Mouse (Mus musculus) kidney, postnatal 36 days (tissue): Measurements from ENCODE around the gene Ccdc36.

Experiments used
- DNase-seq, 2 experiments: peaks; one replicate each; pipeline ENCODE4 v3.0.0; 2021 to 2022; ENCODE audit warnings: mixed read lengths in 2 of 2

The Ccdc36 gene

DNA sequence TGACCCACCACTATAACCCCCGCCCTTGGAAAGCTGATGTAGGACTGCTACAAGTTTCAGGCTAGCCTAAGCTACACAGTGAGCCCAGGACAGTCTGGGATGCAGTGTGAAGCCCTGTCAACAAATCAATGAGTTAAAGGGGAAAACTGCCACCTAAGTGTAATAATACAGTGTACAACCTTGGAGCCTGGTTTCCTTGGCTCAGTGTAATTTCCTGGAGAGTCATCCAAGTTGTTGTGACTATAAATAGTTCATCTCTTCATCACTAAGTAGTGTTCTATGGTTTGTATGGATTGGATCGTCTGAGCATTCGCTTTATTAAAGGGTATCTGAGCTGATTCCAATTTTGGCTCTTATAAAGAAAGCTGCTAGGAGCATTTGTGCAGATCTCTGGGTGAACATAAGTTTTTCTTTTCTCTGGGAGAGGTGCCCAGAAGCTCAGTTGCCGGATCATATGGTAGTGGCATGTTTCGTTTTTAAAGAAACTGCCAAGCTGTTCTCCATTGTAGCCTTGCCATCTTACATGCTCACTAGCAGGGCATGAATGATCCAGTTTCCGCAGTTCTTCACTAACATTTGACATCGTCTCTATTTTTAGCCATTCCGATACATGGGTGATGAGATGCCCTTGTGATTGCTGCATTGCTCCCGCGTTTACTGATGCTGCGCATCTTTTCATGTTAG lies 13.1 kb upstream of the Ccdc36 start:
- DNase-seq, result no peak

GRCm38 (mm10) chr9:108440485-108440884 lies 12.2 kb upstream of the Ccdc36 start:
- DNase-seq, result no peak

GRCm38 (mm10) chr9:108439176-108439575 lies 10.9 kb upstream of the Ccdc36 start:
- DNase-seq, result no peak

DNA sequence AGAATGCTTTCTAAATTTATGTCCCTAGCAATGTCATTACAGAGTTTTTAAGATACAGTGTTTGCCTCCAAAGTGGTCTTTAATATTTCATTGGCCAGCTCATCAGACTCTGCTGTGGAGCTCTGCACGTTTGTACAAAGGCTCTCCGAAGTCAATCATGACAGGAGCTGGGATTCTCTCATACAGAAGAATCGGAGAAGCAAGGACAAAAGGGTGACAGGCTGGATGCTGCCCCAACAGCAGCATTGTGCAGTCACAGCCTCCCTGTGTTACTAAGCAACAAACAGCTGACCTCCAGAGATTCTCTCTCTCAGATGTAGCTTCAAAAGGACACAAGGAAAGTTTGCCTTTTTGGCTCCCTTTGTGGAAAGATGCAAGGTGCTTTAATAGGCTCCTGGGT lies 7.9 kb upstream of the Ccdc36 start, which contains the start of gene BC048562:
BC048562 (plus strand) TSS at position 301 of the 400 bp plus-strand sequence.
- DNase-seq, result no peak

GRCm38 (mm10) chr9:108431431-108432067 lies 3.3 kb upstream of the Ccdc36 start:
- peak in 1 of 2 experiments; percentile 31 for DNase-seq

DNA sequence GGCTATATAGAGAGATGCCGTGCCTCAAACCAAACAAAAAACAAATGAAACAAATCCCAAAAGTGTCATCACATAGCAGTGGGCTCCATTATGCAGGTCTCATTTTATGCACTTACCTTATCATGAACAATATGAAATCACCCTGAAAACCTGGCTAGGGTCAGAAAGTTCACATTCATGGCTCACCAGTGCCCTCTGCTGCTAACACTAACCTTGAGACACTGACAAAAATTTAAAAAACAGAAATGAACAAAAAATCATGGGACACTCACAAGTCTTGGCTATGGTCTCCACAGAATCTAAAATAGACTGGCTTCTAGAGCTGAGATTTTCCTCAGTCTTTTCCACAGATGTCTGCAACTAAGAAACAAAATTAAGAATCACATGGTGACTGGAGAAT lies 16.1 kb downstream of the Ccdc36 start:
- DNase-seq, result peak; percentile 42 to 76

DNA sequence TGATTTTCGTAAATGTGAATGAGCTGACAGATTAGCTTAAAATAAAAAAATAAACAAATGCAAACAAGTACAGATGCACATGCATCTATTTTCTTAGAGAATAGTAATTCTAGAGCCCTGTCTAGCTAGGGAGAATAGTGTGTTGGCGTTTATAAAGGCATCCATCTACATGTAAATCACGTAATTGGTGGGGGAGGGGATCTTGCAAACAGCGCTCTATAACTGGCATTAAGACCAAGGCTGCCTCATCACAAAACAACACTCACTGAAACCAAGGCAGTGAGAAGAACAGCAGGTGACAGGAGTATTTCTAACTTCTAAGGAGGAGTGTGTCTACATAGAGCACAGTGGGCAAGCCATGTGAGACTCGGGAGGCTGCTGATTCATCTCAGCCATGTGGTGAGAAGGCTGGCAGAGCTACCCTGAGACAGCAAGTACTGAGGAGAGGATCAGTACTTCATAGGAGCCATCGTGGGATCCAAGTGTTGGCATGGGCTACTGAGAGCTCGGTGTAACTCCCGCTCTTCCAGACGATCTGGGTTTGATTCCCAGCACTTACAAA lies 16.8 kb downstream of the Ccdc36 start:
- DNase-seq, result no peak

GRCm38 (mm10) chr9:108409535-108409934 lies 18.7 kb downstream of the Ccdc36 start:
- no peak for DNase-seq

DNA sequence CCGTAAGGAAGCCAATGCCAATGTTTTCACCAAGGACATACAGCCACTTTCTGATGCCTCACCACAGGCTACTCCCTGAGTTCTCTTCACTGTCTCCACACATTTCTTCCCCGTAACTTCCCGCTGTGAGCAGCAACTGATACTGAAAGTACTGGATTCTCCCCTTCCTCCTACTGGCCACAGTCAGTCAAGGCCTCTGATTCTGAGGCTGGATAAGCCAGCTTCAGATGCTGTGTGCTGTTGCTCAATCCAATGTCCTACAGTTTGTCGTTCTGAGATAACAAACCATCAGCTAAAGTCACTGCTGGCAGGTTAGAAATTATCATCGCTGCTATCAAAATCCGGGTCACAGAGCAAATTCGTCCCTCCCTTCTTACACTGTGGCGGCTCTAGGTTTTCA lies 23.8 kb downstream of the Ccdc36 start:
- no peak for DNase-seq

DNA sequence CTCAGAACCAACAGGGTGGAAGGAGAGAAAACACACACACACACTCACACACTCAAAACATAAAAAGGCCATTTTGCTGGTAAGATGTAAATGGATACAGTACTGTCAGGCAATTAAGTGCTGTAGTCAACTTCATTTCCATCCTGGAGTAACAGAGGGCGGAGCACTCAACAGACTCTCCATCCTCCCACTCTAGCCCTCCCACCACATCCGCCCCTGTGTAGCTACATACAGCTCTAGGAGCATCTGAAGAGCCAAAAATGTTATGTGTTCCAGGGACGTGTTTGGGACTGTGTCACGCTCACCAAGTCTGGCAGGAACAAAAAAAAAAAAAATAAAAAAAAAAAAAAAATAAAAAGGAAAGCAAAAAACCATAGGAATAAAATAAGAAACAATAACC lies 25.2 kb downstream of the Ccdc36 start:
- no peak for DNase-seq

- DNase-seq, result peak; percentile 71 to 72
Measured at GRCm38 (mm10) chr9:108401186-108401960, 26.9 kb downstream of the Ccdc36 start.

- no peak for DNase-seq
Measured at GRCm38 (mm10) chr9:108398324-108398723, 30.0 kb downstream of the Ccdc36 start.

- no peak for DNase-seq
Measured at GRCm38 (mm10) chr9:108395427-108395826, 32.9 kb downstream of the Ccdc36 start.

- peak; percentile 52 to 71 for DNase-seq
Measured at GRCm38 (mm10) chr9:108394191-108394590, 34.1 kb downstream of the Ccdc36 start.

DNA sequence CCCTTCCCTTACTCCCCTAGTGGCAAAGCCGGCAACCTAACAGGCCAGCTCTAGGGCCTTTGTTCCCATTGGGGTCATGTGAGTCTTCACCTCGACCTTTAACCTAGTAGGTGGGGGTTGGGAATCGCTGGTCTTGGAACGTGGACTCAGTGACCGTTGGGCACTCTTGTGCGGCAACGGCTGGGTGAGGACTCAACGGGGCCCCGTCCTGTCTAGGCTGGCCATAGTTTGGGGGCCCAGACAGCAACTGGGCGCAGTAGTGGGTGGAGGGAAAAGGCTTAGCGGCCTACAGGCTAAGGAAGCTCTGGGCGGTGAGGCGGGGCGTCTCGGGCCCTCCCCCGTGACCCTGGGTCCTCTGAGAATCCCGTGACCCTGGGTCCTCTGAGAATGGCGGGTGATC lies 35.6 kb downstream of the Ccdc36 start, which contains the start of gene 1700102P08Rik:
1700102P08Rik (plus strand) TSS at position 130 of the 400 bp plus-strand sequence.
- peak; percentile 82 to 83 for DNase-seq

DNA sequence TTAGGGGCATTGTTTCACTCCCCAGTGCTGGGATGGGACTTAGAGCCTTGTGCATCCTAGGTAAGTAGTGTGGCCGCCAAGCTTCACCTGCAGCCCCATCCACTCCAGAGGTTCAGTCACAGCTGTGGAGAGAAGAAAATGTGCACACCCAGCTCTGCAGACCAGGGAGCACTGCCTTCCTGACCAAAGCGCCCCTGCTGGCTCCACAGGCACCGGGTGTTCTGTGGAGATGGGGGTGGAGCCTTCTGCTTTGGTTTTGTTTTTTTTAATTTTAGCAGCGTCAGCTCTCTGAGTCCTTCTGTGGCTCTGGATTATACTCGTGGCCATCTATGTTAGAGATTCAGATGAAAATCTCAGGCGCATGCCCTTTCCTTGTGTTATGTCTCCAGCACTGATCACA lies 39.1 kb downstream of the Ccdc36 start:
- peak; percentile 53 to 70 for DNase-seq

DNA sequence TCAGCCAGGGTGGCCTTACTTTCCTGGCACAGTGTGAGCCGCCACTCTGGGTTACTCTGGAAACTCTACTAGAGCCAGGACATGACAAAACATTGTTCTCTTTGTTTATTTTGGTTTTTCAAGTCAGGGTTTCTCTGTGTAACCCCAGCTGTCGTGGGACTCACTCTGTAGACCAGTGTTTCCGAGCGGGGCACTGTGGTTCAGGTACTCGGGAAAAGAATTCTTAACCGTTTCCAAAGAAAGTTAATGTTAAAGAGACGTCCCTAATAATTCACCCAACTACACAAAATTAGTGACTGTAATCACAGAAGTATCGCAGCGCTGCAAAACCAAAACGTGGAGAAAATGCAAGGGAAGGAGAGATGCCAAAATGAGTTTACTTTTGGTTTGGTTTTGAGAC lies 39.7 kb downstream of the Ccdc36 start:
- DNase-seq, result peak; percentile 16 to 38

DNA sequence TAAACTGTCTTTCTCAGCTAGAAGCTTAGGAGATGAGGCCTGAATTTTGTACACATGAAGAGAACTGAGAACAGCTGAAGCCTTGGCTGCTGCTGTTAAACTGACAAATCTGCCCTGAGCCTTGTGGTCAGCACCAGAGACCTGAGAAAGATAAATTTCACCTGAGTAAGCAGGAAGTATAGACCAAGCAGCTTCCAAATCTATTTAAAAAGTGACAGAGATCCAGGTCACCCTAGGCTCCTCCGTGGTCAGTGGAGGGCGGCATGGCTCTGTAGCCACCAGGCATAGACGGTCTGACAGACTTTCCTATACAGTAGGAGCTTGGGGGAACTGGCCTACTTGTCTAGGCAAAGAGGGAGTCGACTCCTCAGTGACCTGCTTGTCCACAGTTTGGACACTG lies 41.5 kb downstream of the Ccdc36 start:
- no peak for DNase-seq

DNA sequence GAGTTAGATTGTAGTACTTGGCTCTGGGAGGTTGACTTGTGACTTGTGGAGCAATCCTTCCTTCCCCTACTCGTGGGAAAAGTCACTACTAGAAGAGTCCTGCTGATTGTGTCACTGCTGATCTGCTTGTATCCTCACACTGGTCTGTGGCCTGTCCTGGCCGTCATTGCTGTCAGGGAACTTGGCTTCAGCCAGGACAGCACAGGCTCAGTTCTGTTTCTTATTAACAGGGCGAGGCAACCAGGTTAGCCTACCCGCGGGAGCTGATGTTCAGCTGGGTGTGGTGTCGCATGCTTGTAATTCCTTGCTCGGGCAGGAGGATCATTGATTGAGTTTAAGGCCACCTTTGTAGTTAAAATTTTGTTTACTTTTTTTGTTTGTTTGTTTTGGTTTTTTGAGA lies 43.3 kb downstream of the Ccdc36 start:
- peak; percentile 66 to 73 for DNase-seq

GRCm38 (mm10) chr9:108381382-108381781 lies 46.9 kb downstream of the Ccdc36 start:
- DNase-seq, result no peak

DNA sequence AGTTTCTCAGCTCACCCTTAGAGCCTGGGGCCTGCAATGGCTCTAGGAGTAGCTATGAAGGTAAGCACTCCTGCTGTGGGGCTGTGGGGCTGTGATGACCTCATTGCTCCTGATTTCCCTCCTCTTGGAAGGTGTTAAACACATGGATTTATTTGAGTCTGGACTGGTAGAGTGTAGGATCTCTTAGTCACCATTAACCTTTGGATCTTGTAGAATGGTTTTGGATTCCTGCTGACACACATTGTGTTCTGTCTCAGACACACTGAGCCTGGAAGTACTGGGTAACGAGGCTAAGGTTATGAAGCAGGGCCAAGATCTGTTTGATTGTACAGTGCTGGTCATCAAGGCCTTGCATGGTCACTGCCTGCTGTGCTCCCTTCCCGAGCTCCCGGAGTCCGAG lies 49.0 kb downstream of the Ccdc36 start:
- DNase-seq, result no peak

GRCm38 (mm10) chr9:108378736-108379135 lies 49.5 kb downstream of the Ccdc36 start:
- no peak for DNase-seq

DNA sequence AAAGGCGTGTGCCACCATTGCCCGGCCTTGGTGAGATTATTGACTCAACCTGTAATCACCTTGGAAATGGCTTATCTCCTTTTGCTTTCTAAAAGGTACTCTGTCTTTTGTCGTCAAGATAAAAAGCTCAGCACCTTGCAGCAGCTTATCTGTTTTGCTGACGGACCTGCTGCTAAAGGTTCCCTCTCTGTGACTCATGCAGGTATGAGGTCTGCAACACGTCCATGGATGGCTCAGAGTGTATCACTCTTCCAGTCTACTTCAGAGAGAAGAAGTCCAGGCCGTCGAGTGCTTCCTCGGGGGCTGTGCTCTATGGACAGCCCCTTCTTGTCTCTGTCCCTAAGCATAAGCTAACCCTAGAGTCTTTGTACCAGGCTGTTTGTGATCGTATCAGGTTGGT lies 50.0 kb downstream of the Ccdc36 start:
- DNase-seq, result no peak
